Mouse (Mus musculus): Measurements from ENCODE around the gene Dock11. TPM values are rescaled to one million over a fixed set of nuclear protein-coding genes. Genes with fewer than 3 reads are reported as not detected.

Dock11 gene
- total and polyA plus RNA-seq, 2 experiments from 2014 or later, result 2.0 to 11.6 TPM

GRCm38 (mm10) chrX:35951945-35952344 is 63.3 kb downstream of the Dock11 start:
- Histone ChIP-seq H3K4me1 (ENCODE audit: control insufficient read depth, insufficient read depth) (no peaks in the 10 kb centered on the region), H3K36me3 (replicated peaks; ENCODE audit: control insufficient read depth, insufficient read depth, low read length) (no peaks in the 10 kb centered on the region), H3K9ac (replicated peaks; ENCODE audit: low read depth, low read length) (no peak overlapping the region), H3K27ac (ENCODE audit: low read depth) (no peak overlapping the region), H3K27me3 (ENCODE audit: control insufficient read depth, insufficient read depth, low read length) (no peaks in the 10 kb centered on the region), H3K4me3 (ENCODE audit: low read depth, low read length) (no peak overlapping the region), H3K9me3 (replicated peaks; ENCODE audit: control insufficient read depth, low read length) (no peaks in the 10 kb centered on the region), H3K4me2 (ENCODE audit: low read depth, low read length) (no peak overlapping the region)
- TF ChIP-seq CTCF (IDR thresholded peaks at IDR 0.05; ENCODE audit: low read depth) (no peak), EP300 (IDR thresholded peaks at IDR 0.05; ENCODE audit: low read depth) (no peak)
- DNase-seq (ENCODE audit: low spot score) (no peak), ATAC-seq (ENCODE audit: insufficient read depth, low read depth) (no peak)
- 49% methylated on average over 3 of the region's 3 CpGs for WGBS

- no peak for TF ChIP-seq CTCF (IDR thresholded peaks at IDR 0.05; ENCODE audit: low read depth)
- no peak for TF ChIP-seq EP300 (IDR thresholded peaks at IDR 0.05; ENCODE audit: low read depth)
- Histone ChIP-seq H3K4me3 (ENCODE audit: low read depth, low read length) (no peak overlapping the region), H3K4me1 (ENCODE audit: control insufficient read depth, insufficient read depth) (no peaks in the 10 kb centered on the region), H3K9me3 (replicated peaks; ENCODE audit: control insufficient read depth, low read length) (no peaks in the 10 kb centered on the region), H3K36me3 (replicated peaks; ENCODE audit: control insufficient read depth, insufficient read depth, low read length) (no peaks in the 10 kb centered on the region), H3K27ac (ENCODE audit: low read depth) (no peak overlapping the region), H3K4me2 (ENCODE audit: low read depth, low read length) (no peak overlapping the region), H3K27me3 (ENCODE audit: control insufficient read depth, insufficient read depth, low read length) (no peaks in the 10 kb centered on the region), H3K9ac (replicated peaks; ENCODE audit: low read depth, low read length) (no peak overlapping the region)
- 56% methylated on average over 4 of the region's 4 CpGs for WGBS
- DNase-seq (ENCODE audit: low spot score), result no peak
- ATAC-seq (ENCODE audit: insufficient read depth, low read depth), result no peak
Measured at GRCm38 (mm10) chrX:35952521-35953095, 64.0 kb downstream of the Dock11 start.

- Histone ChIP-seq H3K4me1 (ENCODE audit: control insufficient read depth, insufficient read depth) (no peaks in the 10 kb centered on the region), H3K27me3 (ENCODE audit: control insufficient read depth, insufficient read depth, low read length) (no peaks in the 10 kb centered on the region), H3K36me3 (replicated peaks; ENCODE audit: control insufficient read depth, insufficient read depth, low read length) (no peaks in the 10 kb centered on the region), H3K9ac (replicated peaks; ENCODE audit: low read depth, low read length) (no peak overlapping the region), H3K27ac (ENCODE audit: low read depth) (no peak overlapping the region), H3K4me3 (ENCODE audit: low read depth, low read length) (no peak overlapping the region), H3K9me3 (replicated peaks; ENCODE audit: control insufficient read depth, low read length) (no peaks in the 10 kb centered on the region), H3K4me2 (ENCODE audit: low read depth, low read length) (no peak overlapping the region)
- ATAC-seq (ENCODE audit: insufficient read depth, low read depth), result no peak
- DNase-seq (ENCODE audit: low spot score), result no peak
- TF ChIP-seq CTCF (IDR thresholded peaks at IDR 0.05; ENCODE audit: low read depth) (no peak), EP300 (IDR thresholded peaks at IDR 0.05; ENCODE audit: low read depth) (no peak)
Measured at GRCm38 (mm10) chrX:35956236-35956635, 67.6 kb downstream of the Dock11 start.

- Histone ChIP-seq H3K27me3 (ENCODE audit: control insufficient read depth, insufficient read depth, low read length) (no peaks in the 10 kb centered on the region), H3K27ac (ENCODE audit: low read depth) (no peak overlapping the region), H3K9ac (replicated peaks; ENCODE audit: low read depth, low read length) (no peak overlapping the region), H3K36me3 (replicated peaks; ENCODE audit: control insufficient read depth, insufficient read depth, low read length) (no peaks in the 10 kb centered on the region), H3K9me3 (replicated peaks; ENCODE audit: control insufficient read depth, low read length) (no peaks in the 10 kb centered on the region), H3K4me1 (ENCODE audit: control insufficient read depth, insufficient read depth) (no peaks in the 10 kb centered on the region), H3K4me2 (ENCODE audit: low read depth, low read length) (no peak overlapping the region), H3K4me3 (ENCODE audit: low read depth, low read length) (no peak overlapping the region)
- no peak for DNase-seq (ENCODE audit: low spot score)
- ATAC-seq (ENCODE audit: insufficient read depth, low read depth), result no peak
- 69% methylated on average over 6 of the region's 6 CpGs for WGBS
- no peak for TF ChIP-seq CTCF (IDR thresholded peaks at IDR 0.05; ENCODE audit: low read depth)
- no peak for TF ChIP-seq EP300 (IDR thresholded peaks at IDR 0.05; ENCODE audit: low read depth)
Measured at GRCm38 (mm10) chrX:35963087-35963486, 74.5 kb downstream of the Dock11 start.

- no peak for ATAC-seq (ENCODE audit: insufficient read depth, low read depth)
- H3K27me3 ChIP-seq (ENCODE audit: control insufficient read depth, insufficient read depth, low read length), result no peaks in the 10 kb centered on the region
- TF ChIP-seq EP300 (IDR thresholded peaks at IDR 0.05; ENCODE audit: low read depth) (no peak), CTCF (IDR thresholded peaks at IDR 0.05; ENCODE audit: low read depth) (no peak)
- no peaks in the 10 kb centered on the region for H3K36me3 ChIP-seq (replicated peaks; ENCODE audit: control insufficient read depth, insufficient read depth, low read length)
- no peak overlapping the region for H3K9ac ChIP-seq (replicated peaks; ENCODE audit: low read depth, low read length)
- WGBS, result 75% methylated on average over 1 of the region's 1 CpGs
- no peak overlapping the region for H3K4me3 ChIP-seq (ENCODE audit: low read depth, low read length)
- H3K4me2 ChIP-seq (ENCODE audit: low read depth, low read length), result no peak overlapping the region
- no peaks in the 10 kb centered on the region for H3K9me3 ChIP-seq (replicated peaks; ENCODE audit: control insufficient read depth, low read length)
- H3K27ac ChIP-seq (ENCODE audit: low read depth), result no peak overlapping the region
- H3K4me1 ChIP-seq (ENCODE audit: control insufficient read depth, insufficient read depth), result no peaks in the 10 kb centered on the region
- no peak for DNase-seq (ENCODE audit: low spot score)
Measured at GRCm38 (mm10) chrX:35969276-35969675, 80.6 kb downstream of the Dock11 start.

- H3K27ac ChIP-seq (ENCODE audit: low read depth), result no peak overlapping the region
- no peaks in the 10 kb centered on the region for H3K27me3 ChIP-seq (ENCODE audit: control insufficient read depth, insufficient read depth, low read length)
- TF ChIP-seq CTCF (IDR thresholded peaks at IDR 0.05; ENCODE audit: low read depth), result no peak
- no peak for TF ChIP-seq EP300 (IDR thresholded peaks at IDR 0.05; ENCODE audit: low read depth)
- no peak for ATAC-seq (ENCODE audit: insufficient read depth, low read depth)
- 52% methylated on average over 5 of the region's 5 CpGs for WGBS
- no peak overlapping the region for H3K9ac ChIP-seq (replicated peaks; ENCODE audit: low read depth, low read length)
- H3K36me3 ChIP-seq (replicated peaks; ENCODE audit: control insufficient read depth, insufficient read depth, low read length), result no peaks in the 10 kb centered on the region
- DNase-seq (ENCODE audit: low spot score), result no peak
- H3K4me2 ChIP-seq (ENCODE audit: low read depth, low read length), result no peak overlapping the region
- no peaks in the 10 kb centered on the region for H3K4me1 ChIP-seq (ENCODE audit: control insufficient read depth, insufficient read depth)
- H3K4me3 ChIP-seq (ENCODE audit: low read depth, low read length), result no peak overlapping the region
- H3K9me3 ChIP-seq (replicated peaks; ENCODE audit: control insufficient read depth, low read length), result no peaks in the 10 kb centered on the region
Measured at GRCm38 (mm10) chrX:35976657-35977056, 88.0 kb downstream of the Dock11 start.
